Mouse (Mus musculus): ENCODE measurements at regions not wholly inside any gene's neighbourhood (a gene's known extent, or its start where the extent isn't known, plus 50 kb on each side); places are given as distances from the start of the nearest gene placed in this dataset.

- DNase-seq (ENCODE audit: low spot score in 2 of 2): no peak
Observed at GRCm38 (mm10) chr10:111558675-111559340, 52.7 kb downstream of the Phlda1 start.

- no peak for DNase-seq (ENCODE audit: low spot score in 2 of 2)
Observed at GRCm38 (mm10) chr10:111559341-111560246, 53.5 kb downstream of the Phlda1 start.

GRCm38 (mm10) chr10:111562628-111563027 lies 56.5 kb downstream of the Phlda1 start:
- DNase-seq (ENCODE audit: low spot score in 2 of 2): no peak

DNA sequence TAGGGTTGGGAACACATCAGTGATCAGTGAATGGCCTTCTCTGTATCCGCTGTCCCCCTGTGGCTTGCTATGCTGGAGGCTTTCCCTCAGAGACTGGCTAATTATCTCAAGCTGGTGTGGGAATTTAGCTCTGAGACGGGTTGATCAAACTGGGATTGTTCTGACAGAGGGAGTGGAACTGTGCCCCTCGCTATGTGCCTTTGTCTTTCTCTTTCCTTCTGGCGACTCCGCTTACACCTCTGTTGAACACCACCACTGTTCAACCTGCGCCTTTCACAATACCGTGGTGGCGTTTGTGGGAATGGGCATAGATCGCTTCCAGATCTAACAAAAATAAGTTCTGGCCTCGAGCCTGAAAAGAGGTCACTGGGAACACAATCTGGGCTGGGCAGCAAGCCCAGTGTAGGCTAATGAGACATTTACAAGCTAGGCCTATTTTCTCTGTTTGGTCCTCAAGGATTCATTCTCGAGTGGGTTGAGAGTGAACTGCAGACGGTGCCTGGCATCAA lies 60.8 kb downstream of the Phlda1 start:
- no peak for DNase-seq (ENCODE audit: low spot score in 2 of 2)

DNA sequence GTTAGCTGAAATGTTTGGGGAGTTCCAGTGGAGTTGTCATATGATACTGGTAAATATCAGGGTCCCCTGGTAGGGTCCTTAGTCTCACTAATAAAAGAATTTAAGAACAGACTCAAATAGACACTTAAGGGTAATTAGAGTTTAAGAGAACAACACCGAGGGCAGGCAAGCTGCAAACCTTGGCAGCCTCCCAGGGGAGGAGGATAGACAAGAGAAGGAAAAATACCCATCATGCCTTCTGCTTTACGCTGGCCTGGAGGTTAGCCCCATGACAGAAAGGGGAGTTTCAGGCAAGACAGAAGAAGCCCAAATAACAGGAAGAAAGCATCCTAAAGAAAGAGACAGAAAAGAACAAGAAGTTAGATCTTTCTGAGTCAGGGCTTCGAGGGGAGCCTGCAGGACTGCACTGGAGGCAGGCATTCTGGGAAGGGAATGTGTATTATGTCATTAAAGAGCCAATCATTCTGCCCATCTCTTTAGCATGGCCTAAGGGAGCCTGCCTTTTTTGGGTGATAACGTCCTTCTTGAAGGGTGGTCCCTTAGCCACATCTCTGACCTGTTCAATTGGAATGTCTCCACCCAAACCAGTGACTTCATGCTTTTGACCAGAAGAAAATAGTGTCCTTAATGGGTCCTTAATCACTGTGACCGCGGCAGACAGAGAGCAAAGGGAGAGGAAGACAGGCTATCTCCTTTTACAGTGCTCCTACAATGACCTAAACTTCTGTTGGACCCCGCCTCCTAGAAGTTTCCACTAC lies 64.6 kb downstream of the Phlda1 start:
- DNase-seq (ENCODE audit: low spot score in 2 of 2): no peak

DNA sequence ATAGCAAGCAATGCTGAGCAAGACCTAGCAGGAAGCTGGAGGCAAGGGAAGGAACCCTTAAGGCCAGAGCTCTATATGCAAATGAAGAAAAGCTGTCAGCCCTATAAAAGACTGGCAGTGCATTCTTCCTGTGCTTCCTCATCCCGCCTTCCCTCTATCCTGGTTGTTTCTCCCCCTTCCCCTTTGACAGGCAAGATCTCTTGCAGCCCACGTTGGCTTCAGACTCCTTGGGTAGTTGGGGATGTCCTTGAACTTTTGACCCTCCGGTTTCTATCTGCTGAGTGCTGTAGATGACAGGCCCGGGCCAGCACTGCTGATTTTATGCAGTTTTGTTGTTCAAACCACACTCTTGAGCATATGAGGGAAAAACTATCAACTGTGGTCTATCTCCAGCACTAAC lies 68.1 kb downstream of the Phlda1 start:
- DNase-seq (ENCODE audit: low spot score in 2 of 2): no peak

GRCm38 (mm10) chr10:111574812-111575211 lies 68.7 kb downstream of the Phlda1 start:
- no peak for DNase-seq (ENCODE audit: low spot score in 2 of 2)

DNA sequence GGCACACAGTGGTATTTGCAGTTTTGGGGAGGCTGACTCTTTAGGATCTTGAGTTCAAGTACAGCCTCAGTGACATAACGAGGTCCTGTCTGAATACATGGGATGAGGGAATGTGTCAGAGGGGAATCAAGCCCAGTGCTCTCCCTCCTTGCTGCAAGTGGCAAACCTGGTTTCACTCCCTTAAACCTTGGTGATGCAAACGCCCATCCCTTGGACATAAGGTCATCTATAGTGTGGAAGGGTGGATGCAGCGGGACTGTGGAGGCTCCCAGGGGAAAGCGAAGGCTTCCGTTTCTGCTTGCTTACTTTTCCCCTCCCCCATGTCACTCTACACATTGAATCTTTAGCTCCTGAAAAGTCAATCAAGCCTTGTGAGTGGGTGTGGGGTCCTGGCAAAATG lies 69.2 kb downstream of the Phlda1 start:
- no peak for DNase-seq (ENCODE audit: low spot score in 2 of 2)

- no peak for DNase-seq (ENCODE audit: low spot score in 2 of 2)
Observed at GRCm38 (mm10) chr10:111575926-111576325, 69.8 kb downstream of the Phlda1 start.

DNA sequence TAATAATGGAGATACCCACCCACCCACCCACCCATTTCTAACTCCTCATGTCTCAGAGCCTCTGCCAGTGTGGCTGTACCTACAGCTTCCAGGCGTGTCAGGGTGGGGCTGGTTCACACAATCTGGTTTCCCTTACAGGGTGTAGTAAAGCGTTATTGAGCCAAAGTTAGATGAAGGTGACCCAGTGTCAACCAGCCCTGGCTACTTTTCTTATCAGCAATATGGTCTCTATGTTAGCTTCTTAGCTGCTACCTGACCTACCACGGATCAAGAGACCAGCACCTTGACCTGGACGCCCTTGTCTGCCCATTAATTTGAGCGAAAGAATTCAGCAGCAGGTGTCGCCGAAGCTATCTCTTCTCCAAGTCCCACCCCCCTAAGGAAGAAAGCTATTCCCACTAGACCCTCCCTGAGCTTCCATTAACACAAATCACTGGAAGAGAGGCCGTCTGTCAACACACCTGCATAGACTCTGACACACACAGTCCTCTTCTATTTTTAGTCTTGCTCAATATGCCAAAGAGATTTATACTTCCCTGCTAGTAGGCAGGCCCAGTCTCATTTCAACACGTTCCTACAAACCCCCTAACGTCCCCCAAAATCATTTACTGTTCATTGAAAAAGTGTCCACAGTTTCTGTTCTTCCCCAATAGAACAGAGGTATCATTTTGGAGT lies 70.4 kb downstream of the Phlda1 start:
- DNase-seq (ENCODE audit: low spot score in 2 of 2): no peak

DNA sequence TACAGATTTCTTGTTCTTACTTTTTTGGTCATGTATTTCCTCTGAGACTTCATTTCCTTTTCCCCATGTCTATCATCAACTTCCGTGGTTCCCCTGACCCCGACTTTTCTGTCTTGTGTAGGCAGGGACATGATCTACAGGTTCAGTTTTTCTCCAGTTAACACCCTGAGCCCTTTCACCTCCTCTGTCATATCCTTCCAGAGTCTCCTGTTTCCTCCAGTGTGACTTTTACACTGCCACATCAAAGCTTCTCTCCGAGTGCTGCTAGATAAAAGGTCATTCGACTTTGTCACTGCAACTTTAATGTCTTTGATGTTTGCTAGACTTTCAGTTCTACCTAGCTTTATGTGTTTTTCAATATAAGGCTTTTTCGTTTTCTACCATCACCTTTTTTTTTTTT lies 72.5 kb downstream of the Phlda1 start:
- DNase-seq (ENCODE audit: low spot score in 2 of 2): no peak

DNA sequence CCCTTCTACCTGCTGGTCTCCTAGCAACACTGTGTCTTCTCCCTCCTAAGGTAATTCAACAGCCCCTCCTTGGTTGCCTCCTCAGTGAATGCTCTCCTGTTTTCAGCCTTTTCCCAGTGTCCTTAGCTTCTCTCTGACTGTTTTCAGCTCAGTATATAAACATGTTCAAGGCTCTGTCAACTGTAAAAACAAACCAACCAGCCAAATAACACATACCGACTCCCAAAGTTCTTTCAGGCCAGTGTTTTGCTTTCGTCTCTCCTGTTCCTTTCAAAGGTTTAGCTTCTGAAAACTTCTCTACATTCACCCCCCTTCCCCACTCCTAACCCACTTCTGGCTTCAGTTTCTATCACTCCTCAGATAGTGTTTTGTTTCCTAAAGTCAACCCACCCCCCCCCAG lies 73.4 kb downstream of the Phlda1 start:
- no peak for DNase-seq (ENCODE audit: low spot score in 2 of 2)

- DNase-seq (ENCODE audit: low spot score in 2 of 2): no peak
Observed at GRCm38 (mm10) chr10:111580401-111581100, 74.5 kb downstream of the Phlda1 start.

DNA sequence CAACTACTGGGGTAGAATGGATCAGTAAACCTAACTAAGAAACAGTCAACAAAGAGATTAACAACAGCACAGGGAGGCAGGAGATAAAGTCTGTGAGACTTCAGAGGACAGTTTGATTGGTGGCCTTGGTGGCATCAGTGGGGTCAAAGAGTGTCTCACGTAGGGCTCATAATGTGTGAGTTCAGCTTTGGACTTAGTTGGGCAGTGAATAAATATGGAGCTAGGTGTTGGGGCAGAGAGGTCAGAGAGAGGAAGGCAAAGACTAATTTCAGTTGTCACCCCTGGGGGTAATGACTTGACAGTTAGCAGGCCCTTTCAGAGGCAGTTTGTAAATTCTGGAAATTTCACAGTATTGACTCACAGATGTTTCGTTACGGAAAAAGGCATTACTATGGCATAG lies 75.8 kb downstream of the Phlda1 start:
- no peak for DNase-seq (ENCODE audit: low spot score in 2 of 2)

DNA sequence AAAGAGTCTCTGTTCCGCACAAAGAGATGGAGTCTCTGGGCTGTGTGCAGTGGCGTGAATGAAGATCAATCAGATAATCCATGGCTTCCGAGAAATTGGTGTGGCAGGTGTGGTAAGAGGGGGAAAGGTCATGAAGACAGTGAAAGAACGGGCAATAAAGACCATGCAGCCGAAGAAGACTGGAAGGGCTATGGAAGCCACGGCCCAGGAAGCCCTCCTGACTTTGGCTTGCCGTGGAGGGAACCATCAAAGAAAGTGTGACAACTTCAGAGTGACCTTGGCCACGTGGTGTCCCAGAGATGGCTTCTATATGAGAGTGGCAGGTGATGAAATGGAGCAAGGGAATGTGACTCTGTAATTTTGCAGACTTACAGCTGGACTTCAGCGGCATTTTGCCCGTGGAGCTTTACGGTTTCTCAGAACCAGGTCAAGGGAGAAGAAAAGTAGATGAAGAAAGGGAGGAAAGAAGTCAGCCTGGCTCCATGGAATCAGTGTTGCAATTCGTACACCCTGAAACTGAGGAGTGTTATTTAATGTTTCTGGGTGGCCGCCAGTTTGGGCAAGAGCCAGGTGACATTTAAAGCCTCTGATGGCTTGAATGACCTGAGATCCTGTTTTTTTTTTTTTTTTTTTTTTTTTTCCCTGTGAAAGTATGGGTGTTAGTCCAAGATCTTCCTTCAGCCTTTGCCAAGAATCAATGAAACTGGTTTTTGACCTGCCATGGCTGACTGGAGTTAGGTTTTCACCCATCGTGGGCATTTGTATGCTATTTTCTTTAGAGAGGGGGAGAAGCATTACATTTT lies 76.4 kb downstream of the Phlda1 start:
- DNase-seq (ENCODE audit: low spot score in 2 of 2): no peak

DNA sequence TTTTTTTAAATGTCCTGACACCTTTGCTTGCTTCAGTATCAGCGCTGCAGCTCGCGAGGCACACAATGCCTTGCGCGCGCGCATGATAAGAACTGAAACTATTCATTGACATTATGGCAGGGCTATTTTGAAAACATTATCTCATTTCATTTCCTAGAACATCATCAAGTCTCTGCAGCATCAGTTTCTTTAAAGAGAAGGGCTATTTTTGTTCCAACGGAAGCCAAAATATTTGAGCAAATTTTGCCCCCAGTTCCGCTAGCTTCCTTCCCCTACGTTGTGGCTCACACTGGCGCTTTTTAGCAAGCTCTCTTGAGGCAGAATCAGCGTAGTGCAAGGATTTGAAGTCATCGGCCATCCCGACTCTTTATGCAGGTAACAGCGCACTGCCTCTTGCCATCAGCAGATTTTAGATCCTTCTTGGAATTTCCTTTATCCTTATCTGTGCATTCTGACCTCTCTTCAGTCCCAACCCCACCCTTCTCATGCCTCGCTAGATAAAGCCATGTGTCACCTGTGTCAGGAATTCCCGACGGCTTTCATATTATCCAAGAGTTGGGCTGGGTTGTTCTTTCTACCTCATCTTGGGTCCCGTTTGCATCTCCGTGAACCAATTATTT lies 77.1 kb downstream of the Phlda1 start:
- DNase-seq (ENCODE audit: low spot score in 2 of 2): no peak

DNA sequence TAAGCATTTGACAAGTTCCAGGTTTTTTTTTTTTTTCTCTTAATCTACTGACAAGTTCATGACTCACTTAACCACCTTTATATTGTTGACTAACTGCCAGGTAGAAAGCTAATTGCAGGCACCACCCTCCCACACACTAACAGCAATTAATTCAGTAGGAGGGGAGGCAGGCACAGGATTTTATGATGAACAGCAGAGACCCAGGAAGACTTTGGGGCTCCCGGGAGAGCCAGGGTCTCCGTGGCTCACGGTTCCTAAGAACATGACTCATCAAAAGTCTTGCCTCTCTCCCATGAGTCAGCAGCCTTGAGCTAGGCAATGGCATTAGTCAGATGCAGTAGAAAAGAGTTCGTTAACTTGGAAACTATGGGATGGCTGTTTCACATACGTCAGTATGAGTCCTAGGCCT lies 77.7 kb downstream of the Phlda1 start:
- no peak for DNase-seq (ENCODE audit: low spot score in 2 of 2)

DNA sequence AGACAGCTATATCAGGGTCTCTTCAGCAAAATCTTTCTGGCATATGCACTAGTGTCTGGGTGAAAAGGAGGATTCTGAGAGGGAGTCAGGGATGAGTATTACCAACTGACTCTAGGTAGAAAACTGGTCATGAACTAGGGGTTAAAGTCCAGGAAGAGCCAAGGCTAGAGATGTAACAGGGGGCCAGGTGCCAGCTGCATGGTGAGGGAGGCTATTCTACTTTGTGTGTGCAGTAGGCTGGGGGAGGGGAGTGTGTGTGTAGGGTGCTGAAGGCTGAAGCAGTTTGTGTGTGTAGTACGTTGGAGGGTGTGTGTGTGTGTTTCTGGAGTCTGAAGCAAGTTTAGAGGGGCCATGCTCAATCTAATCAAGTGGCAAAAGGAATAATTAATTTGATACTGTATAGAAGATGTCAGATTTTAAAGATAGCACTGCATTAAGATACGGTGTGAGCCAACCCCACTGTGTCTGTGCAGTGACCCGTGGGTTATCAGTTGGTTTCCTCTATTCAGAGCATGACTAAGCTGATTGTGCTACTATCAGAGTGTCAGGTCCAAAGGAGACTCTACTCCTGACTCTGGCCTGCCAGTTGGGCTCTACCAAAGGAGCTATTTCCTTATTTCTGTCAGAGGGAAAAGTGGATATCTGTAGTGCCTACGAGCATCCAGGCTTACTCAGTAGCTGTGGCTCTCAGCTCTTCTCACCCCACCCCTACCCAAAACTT lies 82.0 kb downstream of the Phlda1 start:
- no peak for DNase-seq (ENCODE audit: low spot score in 2 of 2)

- no peak for DNase-seq (ENCODE audit: low spot score in 2 of 2)
Observed at GRCm38 (mm10) chr10:111589186-111589585, 83.1 kb downstream of the Phlda1 start.
